Mouse (Mus musculus) cerebellum, postnatal 10 days (tissue): ENCODE results near the gene Neurl1b.
A peak's percentile ranks its signal among the peaks of the same experiment; 100 is the strongest.

Source experiments
- DNase-seq, 2 experiments: peaks; one replicate each; pipeline ENCODE4 v3.0.0; 2021; ENCODE audit warnings: mixed read lengths in 2 of 2

Gene Neurl1b

DNA sequence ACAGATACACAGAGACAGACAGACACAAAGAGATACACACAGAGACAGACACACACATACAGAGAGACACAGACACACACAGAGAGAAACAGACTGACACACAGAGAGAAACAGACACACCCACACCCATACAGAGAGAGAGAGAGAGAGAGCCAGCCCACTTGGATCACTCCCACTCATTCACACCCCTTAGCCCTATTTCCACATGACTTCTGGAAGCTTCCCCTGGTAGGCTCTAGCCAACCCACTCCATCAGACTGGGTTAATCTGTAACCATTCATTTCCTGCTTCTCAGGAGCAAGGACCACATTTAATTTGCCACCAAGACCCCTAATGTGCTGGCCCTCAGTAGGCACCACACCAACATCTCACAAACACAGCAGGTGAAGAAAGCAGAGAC is 42.9 kb downstream of the Neurl1b start:
- DNase-seq, result no peak

DNA sequence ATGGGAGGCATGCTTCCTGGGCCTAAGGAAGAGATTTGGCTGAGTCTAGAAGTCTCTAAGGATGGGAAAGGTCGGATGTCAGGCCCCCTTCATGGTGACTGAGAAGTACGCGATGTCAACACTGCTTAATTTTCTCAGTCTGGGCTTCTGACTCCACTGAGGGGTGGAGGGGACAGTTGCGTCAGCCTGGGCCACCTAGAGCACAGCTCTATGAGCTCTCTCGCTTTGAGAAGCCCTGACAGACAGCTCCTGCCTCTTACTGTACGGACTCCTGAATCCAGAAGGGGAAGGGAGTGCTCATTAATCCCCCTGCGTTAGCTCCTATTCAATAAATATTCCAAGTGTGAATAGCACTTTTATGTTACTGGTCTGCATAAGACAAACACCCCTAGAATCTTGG is 43.4 kb downstream of the Neurl1b start:
- DNase-seq, result no peak

DNA sequence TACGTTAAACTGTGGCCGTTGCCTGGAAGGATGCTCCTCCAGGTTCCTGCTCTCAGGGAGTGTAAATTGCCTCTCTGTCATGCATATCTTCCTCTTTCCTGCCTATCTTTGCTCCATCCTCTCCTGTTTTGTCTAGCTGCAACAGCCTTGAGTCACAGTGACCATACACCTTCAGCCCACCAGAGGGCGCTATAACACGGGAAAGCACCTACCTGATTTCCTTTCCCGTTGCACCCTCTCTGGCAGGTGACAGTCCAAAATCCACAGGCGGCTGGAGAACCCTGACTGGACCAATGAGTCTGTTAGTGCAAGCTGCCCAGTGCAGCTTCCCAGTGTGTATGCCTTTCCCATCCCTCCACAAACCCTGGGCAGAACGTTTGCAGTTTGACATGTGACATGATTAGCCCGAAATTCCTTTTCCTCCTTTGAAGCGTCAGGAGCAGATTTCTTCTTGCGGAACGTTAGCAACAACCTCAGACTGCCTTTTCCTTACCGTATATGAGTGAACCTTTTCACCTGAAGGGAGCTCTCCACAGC is 48.1 kb downstream of the Neurl1b start:
- DNase-seq, result peak; percentile 92 to 94

DNA sequence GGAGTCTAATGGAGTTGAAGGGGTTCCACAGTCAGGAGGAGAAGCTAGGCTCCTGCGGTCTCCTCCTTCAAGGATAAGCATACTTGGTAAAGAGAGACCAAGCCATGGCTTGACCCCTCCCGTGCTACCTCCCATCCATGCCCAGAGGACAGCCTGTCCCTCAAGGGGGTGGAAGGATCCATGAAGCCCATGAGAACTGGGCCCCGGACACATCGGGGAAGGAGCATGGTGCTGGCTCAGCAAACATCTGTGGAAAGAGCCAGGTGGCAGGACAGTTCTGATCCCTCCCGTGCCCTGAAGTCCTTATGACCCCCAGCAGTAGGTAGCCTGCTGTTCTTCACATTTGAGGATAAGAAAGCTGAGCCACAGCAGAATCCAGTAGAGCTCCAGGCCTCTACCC is 48.8 kb downstream of the Neurl1b start:
- no peak for DNase-seq

DNA sequence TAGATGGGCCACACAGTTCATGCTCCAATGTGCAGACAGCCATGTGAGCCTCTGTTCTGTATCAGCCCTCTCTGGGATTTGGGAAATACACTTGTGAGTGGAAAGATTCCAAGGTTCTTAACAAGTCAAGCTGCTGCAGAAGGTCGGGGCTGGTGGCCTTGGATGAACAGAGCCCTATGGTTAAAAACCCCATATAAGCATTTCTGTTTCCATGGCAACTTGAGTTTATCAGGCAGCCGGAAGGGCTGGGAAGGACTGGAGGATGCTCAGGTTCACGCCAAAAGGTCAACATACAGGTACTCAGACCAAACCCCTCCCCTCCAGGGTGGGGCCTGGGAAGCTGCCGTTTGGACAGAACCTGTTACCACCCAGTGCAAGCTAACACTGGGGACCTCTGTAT is 49.4 kb downstream of the Neurl1b start:
- no peak for DNase-seq

DNA sequence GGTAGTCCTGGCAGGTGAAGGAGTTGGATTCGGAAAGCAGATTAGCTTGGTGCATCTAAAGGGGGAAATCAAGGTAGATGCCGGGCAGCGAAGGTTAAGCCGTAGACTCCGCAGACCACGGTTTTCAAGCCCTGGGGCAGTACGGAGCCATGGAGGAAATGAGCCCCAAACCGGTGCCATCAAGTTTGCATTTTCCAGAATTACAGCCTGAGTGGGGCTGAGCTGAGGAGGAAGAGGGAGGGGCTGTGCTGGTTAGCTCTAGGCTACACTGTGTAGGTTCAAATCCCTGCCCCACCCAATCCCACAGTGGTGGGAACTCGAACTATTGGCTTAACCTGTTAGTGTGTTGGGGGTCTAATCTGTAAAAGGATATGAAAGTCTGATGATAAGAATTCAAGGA is 49.9 kb downstream of the Neurl1b start:
- no peak for DNase-seq

DNA sequence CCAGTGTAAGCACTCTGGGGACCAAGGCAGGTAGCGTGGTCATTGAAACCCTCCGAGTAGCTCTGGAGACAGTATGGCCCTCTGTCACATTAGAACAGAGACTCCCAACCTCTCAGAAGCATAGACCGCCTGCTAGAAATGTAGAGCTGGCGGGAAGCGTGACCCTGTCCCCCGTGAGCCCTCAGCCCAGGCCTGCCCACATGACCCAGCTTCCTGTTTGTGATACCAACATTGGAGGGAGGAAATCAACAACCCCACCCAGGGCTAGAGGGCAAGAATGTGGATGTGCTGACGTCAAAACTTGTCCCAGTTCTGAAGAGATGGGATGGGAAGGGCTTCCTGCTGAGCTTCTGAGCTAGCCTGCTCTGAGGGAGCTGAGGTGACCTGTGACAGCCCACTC is 50.3 kb downstream of the Neurl1b start:
- DNase-seq, result no peak

DNA sequence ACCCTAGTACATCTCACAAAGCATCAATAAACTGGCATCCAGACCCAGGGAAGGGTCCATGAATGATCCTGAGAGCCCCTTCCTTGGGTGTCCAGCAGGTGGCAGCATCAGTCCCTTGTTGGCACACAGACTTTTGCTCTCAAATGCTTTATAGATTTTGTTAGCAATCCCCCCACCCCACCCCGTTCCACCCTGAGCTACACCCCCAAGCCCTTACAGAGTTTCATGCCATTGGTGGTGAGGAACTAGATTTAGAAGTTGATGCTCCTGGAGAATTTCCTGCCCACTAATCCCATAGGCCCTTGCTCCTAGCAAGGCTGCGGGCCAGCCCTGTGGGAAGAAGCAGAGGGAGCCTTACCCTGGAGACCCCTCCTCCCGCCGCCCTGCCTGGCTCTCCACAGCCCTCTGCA is 52.1 kb downstream of the Neurl1b start:
- DNase-seq, result peak; percentile 93 to 95

DNA sequence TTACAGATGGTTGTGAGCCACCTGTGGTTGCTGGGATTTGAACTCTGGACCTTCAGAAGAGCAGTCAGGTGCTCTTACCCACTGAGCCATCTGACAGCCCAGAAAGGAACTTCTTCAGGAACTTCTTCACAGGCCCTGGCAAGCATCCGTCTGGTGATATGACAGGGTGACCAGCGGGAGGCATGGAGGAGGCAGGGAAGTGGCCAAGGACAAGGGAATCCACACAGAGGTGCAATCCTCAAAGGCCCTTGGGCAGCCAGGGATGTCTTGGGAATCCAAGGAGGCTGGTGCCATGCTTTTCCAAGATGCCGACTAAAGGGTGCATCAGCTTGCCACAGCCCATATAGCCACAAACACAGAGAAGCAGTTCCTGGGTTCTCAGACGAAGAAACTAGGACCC is 53.0 kb downstream of the Neurl1b start:
- DNase-seq, result no peak

DNA sequence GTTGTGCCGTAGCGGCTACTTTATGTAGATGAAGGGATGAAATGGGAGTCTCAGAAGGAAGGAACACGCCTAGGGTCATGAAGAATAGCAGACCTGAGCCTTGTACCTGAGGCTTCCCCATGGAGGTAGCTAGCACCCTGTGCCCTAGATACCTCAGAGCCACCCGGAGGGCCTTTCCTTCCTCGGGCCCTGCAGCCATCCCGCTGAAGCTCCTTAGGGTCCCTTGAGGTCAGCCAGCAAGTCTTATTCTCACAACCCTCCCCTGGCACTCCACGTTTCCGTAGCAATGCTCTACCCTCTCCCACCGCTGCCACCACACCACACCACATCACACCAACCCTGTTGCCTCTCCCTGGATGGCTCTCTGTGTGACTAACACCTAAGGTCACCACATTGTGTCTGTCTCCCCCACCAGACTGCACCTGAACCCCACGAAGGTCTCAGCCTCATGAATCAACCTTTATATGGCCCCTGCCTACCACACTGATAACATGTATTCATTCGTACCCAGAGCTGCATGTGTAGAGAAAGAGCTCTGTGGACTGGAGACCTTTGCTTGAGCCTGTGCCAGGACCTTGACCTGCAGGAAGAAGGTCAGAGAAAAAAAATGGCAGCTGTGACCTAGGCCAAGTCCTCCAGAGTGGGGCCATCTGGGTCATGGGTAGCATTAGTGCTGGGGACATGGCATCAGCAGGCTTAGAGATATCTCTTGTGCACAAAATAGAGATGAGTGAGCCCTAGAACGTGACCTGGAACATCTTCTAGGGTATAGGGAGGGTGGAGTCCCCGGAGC is 53.7 kb downstream of the Neurl1b start:
- DNase-seq, result no peak

DNA sequence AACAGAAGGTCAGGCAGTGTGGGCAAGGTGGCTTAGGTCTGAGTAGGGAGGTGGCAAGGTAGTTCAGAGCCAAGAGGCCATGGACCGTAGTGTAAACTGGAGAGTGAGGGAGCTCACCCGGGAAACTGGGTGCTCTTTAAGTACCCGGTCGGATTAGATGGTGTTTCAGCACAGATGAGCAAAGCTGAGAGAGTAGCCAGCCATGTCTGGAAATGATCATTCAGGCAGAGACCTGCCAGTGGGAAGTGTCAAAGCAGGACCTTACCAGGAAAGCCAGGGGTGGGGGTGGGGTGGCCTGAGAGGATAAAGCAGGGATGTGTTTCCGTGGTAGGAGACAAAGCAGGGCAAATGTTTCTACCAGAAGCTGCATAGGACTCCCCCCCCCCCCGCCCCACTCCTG is 62.2 kb downstream of the Neurl1b start:
- no peak for DNase-seq

DNA sequence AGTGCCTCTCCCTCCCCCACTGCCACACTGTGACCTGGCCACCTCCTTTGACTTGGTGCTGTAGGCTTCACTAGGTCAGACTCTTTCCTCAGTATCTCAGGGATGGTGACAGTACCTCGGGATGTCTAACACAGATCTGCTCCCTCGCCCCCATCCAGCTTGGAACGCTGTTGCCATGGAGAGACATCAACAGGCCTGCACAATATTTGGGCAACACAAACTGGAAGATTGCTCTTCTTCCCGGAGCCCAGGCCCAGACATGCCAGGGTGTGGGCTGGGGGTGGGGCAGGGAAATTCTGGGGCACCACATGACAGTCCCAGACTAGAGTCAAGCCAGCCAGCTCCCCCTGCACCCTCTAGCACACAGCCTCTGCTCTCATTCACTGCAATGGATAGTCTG is 64.0 kb downstream of the Neurl1b start:
- DNase-seq, result no peak

DNA sequence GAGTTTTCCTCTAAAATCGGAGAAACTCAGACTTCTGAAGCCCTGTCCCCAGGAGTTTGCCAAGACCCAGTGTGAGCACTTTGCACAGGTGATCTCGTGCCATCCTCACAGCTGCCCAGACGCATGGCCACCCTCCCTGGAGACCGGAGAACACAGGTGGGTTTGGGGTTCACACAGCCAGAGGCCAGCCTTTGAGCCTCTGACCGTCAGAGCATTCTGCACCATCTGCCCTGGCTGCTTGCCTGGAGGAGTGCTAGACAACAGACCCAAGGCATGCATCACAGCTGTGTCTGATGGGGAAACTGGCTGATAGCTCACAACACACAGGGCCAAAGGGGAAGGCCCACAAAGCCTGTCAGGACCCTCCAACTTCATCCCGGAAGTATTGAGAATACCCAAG is 65.0 kb downstream of the Neurl1b start:
- peak; percentile 81 to 85 for DNase-seq

DNA sequence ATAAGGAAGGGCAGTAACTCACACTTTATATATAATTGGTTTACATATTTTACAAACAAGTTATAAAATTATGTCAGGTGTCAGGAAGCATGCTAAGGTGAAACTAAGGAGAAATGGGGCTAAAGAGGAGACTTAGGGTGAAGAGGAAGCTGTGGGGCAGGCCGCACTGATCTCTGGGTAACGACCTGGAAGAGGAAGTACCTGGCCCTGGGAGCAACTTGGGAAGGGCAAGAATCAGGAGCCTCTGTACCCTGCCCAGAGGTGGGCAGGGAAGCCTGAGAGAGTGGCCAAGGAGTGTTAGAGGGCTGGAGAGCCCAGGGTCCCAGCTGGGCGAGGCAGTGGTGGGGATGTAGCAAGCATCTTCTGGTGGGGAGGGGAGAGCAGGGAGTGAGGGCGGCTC is 66.3 kb downstream of the Neurl1b start:
- no peak for DNase-seq

DNA sequence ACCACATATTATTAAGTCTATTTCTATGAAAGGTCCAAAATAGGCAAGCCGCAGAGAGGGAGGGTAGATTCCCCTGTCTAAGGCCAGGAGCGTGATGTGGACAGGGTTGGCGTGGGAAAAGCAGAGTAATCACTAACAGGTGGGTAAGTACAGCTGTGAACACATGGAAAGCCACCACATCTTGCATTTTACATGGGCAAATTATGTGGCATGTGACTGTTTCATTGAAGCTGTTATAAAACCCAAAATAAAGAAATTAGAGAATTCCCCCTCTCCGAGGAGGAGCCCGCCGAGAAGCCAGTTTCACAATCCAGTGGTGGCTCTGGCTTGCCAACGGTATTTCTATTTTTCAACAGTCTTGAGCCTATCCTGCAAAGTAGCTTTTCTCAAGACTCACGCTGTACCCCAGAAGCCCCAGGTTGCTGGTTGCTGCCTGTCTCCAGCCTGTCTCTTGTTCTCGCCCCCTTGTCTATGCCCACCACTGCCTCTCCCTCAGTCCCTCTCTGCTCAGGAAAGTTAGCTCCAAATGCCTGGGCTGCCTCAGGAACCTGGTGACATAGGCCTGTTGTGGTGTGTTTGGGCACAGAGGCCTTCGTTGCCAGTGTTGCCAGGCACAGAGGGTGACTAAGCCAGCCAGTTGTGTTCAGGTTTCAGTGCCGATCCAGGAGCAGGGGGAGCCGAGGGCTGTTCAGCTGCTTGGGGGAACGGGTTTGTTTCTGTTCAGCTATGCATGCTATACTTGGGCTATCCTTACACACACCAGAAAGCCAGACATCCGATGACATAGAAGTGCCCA is 70.2 kb downstream of the Neurl1b start:
- no peak for DNase-seq

DNA sequence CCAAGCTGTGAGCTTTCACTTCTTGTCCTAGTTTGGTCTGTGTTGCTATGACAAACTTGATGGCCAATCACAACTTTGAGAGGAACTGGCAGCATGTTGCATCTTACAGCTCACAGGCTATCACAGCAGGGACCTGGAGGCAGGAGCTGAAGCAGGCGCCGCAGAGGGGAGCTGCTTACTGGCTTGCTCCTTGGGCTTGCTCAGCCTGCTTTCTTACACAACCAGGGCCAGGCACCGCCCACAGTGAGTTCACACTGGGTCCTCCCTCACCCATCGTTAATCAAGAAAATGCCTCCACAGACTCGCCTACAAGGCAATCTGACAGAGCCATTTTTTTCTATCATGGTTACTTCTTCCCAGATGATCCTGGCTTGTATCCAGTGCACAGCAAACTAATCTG is 72.6 kb downstream of the Neurl1b start:
- DNase-seq, result no peak

DNA sequence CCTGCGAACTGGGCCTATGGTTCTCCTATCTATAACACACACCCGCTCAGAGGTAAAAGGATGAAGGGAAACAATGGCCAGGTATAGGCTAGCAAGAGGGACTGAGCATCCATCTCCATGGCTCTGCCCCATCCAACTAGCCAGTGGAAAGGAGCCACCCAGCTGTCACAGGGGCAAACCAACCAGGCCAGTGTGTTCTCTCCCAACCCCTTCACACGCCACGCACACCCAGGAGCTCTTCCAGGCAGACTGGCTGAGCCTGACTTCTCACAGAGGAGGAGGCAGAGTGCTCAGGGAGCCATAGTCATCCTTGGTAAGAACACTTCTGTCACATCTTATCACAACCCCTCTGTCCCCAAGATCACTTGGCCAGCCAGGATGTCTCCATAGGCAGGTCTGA is 73.3 kb downstream of the Neurl1b start:
- no peak for DNase-seq

DNA sequence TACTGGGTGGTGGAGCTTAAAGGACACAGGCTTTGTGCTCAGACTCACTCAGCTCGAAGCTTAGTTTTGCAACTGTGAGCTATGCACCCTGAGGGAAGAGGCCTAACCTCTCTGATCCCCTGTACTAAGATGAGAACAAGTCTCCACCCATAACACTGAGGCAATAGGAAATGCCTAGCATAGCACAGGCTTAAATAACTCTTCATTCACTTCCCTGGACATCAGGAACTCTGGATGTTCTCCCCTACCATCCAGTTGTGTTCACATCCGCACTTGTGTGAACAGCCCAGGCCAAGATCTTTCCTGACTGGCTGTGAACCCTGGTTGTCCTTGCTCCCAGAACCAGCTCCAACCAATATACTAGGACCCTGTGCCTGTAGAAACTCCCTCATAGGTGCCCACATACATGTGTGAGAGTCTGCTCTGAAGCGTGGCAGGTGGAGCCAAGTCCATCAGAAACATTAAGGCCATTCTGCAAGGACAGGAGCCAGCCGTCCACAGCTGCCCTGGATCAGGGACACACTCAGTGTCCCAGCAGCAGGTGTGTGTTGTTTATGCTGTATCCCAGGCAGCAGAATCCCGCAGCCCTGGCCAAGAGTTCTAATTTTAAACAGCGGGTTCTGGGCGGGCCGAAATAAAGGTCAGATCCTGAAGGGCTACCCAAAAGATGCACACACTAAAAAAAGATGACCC is 74.2 kb downstream of the Neurl1b start:
- no peak for DNase-seq

DNA sequence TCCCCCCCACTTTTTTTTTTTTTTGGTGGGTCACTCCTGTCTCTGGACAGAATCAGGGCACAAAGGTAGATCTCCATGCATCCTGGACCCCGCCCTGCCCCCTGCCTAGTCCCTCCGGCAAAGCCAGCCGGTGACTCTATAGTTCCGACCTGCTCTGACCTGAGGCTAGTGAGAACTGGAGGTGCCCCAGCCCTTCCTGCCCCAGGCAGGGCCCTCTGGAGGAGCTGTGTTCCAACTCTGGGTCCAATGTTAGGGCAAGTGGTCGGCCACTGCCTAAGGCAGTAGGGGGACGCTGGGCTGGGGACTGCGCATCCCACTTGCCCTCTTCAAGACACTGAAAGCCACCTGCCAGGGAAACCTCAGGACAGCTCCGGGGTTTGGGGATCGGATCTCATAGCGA is 75.4 kb downstream of the Neurl1b start:
- no peak for DNase-seq

DNA sequence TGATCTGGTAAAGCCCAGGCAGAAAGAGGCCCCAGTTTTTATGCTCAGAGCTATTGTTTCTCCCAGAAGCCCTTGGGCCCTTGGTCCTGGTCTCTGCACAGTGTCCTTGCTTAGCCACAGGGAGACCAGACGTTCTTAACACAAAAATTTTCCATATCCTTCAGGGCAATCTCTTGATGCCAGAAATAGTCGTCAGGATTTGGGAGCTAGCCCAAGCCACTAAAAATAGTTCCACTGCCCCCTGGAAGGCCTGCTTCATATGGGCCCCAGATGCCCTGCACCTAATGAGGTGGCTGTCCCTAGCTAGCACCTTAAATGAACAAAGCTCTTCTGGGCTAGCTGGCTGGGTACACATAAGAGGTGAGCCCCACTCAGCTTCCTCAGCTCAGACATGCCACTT is 76.3 kb downstream of the Neurl1b start:
- DNase-seq, result no peak

DNA sequence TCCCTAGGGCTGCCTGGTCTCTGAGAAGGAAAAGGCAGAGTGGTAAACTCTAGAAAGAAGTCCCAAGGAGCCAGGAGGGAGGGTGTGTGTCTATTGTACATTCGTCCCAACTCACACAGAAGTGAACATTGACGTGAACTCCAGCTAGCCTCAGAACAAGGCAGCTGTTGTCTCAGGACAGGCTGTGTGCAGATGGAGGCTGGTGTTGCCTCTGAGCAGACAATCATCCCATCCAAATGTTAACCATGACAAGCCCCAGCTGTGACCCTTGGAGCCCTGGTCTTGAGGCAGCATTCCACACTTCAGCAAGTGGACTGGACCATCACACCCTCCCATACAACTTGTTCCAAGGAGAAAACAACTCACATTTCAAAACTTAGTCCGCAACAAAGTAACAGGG is 77.6 kb downstream of the Neurl1b start:
- DNase-seq, result no peak

DNA sequence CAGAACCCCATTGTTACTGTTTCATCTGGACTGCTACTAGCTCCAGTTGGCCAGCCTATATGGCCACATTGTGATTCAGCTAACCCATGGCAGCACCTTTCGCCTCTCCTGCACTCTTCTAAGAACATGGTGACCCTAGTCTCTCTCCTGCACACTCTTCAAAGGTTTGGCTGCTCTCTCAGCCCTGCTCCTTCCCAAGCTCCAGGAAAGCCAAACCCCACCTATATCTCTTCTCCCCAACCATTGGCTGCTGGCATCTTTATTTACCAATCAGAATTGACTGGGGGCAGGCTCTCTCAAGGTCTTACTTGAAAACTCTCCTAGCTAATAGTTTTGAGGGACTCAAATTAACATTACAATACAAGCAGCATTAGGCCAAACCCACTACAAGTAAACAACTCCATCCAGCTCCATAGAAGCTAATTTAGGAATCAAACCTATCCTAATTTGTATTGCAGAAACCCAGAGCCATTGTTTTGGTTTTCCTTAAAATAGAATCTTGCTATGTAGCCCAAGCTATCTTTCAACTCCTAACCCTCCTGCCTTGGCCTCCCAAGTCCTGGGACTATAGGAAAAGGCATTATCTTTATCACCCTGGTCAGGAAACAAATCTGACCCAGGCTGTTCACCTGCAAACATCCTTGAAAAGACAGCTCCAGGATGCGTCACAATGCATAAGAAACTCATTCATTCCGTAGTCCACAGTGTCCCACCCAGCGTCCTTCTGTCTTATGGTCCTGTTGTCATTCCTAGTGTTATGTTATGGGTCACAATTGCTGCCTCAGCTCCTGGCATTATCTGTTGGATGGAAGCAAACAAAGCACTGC is 80.2 kb downstream of the Neurl1b start:
- DNase-seq, result no peak
